Mouse (Mus musculus) G1E (cell line): ENCODE measurements around the gene Brd3. TPM values are rescaled to one million over a fixed set of nuclear protein-coding genes. Genes with fewer than 3 reads are reported as not detected.

ENCODE experiments used
- ATAC-seq: 2 replicates; pipeline ENCODE4 v1.8.0; 2016; ENCODE audit warnings: mild to moderate bottlenecking; ENCODE audit not compliant: insufficient number of reproducible peaks, poor library complexity, low FRiP score, severe bottlenecking; ENCODE audit errors: extremely low read depth
- DNase-seq: peaks from one replicate; pipeline ENCODE4 v3.0.0; 2012; ENCODE audit warnings: low spot score
- H3K27me3 ChIP-seq: 2 replicates; pipeline ENCODE4 v1.6.1; 2012; ENCODE audit warnings: mild to moderate bottlenecking, low read length, inconsistent platforms; ENCODE audit not compliant: insufficient read depth
- H3K36me3 ChIP-seq: replicated peaks from 2 replicates; pipeline ENCODE3; 2012; ENCODE audit warnings: mild to moderate bottlenecking, inconsistent platforms
- H3K4me1 ChIP-seq: 2 replicates; pipeline ENCODE4 v1.6.1; 2012; ENCODE audit warnings: low read depth, low read length, inconsistent platforms, mixed read lengths; ENCODE audit not compliant: insufficient read depth
- H3K4me3 ChIP-seq: 2 replicates; pipeline ENCODE4 v1.5.1; 2012; ENCODE audit warnings: low read depth, mild to moderate bottlenecking, inconsistent platforms, low read length, moderate library complexity, mixed read lengths
- H3K9me3 ChIP-seq: replicated peaks from 2 replicates; pipeline ENCODE4 v1.6.1; 2012; ENCODE audit warnings: inconsistent platforms
- CTCF ChIP-seq: IDR thresholded peaks from 2 replicates; pipeline ENCODE4 v1.5.1; 2012; ENCODE audit warnings: low read depth, low read length, inconsistent platforms, mixed read lengths
- GATA1 ChIP-seq: IDR thresholded peaks from 2 replicates; pipeline ENCODE4 v1.6.1; 2012; ENCODE audit warnings: borderline replicate concordance, low read length, inconsistent platforms, mixed read lengths
- GATA2 ChIP-seq: IDR thresholded peaks from 2 replicates; pipeline ENCODE4 v1.6.1; 2012; ENCODE audit warnings: low read depth, low read length, inconsistent platforms, borderline replicate concordance
- POLR2AphosphoS5 ChIP-seq: IDR thresholded peaks from 2 replicates; pipeline ENCODE4 v1.6.1; 2012; ENCODE audit warnings: low read depth, low read length, inconsistent platforms; ENCODE audit not compliant: insufficient replicate concordance
- TAL1 ChIP-seq: conservative IDR thresholded peaks from 2 replicates; pipeline ENCODE4 v1.6.1; 2012; ENCODE audit warnings: low read depth, low read length, inconsistent platforms, mixed read lengths
- polyA plus RNA-seq: library from polyadenylated mRNA; stranded (reverse); fragments of >175 nt; gene quantifications from 2 replicates; pipeline ENCODE4 v1.2.3, GENCODE M21; 2012
- total RNA-seq, 2 experiments: library from RNA; stranded (forward) in 1 of 2; stranded (reverse) in 1 of 2; fragments of 200-1000 nt in 1 of 2; fragments of >200 nt in 1 of 2; fragmentation: Nextera tagmentation in 1 of 2; gene quantifications; 2 replicates each; pipeline ENCODE4 v1.2.3; 2014 to 2017

Gene Brd3
- total and polyA plus RNA-seq, 3 experiments: 17.5 to 124 (median 75.2) TPM

DNA sequence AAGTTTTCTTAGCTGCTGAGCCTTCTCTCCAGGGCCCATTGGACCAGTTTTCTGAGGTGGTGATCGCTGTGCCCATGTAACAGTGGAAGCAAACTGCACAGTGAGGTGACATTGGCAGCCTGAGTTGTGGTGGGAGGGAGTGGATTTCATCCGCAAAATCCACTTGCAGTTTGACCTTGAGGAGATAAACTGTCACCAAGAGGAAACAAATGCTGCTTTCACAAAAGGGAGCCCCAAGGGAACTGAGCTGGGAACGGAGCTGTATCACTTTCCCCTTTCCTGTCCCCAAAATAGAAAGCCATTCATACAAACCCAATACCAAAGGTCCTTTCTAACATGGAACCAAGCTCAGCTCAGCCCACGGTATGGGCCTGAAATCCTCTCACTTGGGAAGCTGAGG is 27.6 kb downstream of the Brd3 start:
- Histone ChIP-seq H3K27me3 (no peaks in the 10 kb centered on the region), H3K9me3 (no peaks in the 10 kb centered on the region), H3K36me3 (no peaks in the 10 kb centered on the region), H3K4me3 (no peak overlapping the region), H3K4me1 (peaks cover 38% of the 10 kb centered on the region)
- no peak for ATAC-seq
- DNase-seq: no peak
- no peak for TF ChIP-seq POLR2AphosphoS5
- no peak for TF ChIP-seq GATA1
- no peak for TF ChIP-seq CTCF
- no peak for TF ChIP-seq TAL1
- TF ChIP-seq GATA2: no peak

DNA sequence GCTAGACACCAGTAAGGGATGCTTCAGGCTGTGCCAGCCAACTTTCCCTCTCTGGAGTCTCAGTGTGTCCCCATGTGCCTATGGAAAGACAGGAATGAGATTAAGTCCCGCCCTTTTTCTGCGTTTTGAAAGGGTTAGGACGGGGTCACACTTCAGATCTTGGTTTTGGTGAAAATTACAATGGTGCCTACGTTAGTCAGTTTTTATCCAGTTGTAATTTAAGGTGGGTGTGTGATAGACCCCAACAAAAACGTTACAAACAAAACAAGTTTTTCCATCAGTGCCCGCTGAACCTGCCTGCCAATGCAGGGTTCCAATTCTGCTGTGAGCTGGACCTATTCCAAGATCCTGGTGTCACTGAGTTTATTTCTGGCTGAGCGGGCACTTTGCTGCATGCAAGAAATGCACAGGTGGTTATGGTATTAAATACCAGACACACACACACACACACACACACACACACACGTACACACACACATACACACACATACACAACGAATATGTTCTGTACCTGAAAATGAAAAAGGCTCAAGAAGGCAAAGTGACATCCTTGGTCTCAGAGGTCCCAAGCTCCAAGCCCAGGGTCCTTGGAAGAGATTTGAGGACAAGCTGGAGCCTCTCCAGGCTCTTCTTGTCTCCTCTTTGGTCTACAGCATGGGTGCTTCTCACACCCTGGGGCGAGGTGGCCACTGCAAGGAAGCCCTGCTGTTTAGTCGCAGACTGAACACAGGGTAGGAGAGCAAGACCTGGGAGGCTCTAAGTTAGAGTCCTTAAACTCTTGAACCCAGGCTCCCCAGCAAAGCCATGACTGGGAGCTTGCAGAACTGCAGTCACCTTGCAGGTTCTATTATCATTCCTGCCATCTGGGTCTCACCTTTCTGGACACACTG is 30.9 kb downstream of the Brd3 start:
- Histone ChIP-seq H3K9me3 (no peaks in the 10 kb centered on the region), H3K36me3 (peaks cover 23% of the 10 kb centered on the region), H3K4me1 (peaks cover 47% of the 10 kb centered on the region), H3K27me3 (no peaks in the 10 kb centered on the region), H3K4me3 (peak overlapping the region; percentile 92)
- DNase-seq (no peak), ATAC-seq (no peak)
- TF ChIP-seq POLR2AphosphoS5: no peak
- TF ChIP-seq GATA2: no peak
- TF ChIP-seq CTCF: no peak
- TF ChIP-seq TAL1: no peak
- TF ChIP-seq GATA1: no peak

DNA sequence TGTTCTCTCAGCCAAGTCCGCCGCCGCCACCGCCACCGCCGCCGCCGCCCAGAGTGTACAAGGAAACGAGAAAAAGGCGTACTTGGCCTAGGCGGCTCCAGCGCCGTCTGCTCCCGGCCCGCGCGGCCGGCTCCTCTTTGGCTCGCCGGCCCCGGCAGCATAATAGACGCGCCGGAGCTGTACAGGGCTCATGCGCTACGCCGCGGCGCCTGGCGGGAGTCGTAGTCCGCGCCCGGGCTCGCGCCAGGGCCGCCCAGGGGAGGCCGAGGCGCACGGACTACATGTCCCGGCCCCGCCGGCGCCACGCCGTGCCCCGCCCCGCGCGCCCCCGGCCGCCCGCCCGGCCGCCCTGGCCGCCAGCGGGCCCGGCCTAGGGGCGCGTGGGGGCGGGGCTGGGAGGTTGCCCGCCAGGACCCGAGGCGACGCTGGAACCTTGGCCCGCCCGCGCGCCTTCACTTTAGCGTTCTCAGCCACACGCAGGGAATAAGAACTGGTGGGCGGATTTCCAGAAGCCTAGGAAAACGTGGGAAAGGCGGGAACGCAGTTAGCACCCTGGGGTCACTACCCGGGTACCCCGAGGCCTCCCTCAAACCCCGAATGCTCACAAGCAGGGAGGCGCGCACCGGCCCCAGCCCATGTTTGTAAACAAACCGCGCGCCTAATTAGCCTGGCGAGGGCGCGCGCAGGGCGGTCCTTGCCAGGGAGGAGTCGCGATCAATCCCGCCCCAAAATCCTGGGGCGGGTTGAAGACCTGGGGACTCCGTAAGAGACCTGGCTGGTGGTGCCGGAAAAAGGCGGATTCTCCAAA is 31.8 kb downstream of the Brd3 start:
- H3K4me1 ChIP-seq: peaks cover 52% of the 10 kb centered on the region
- peaks cover 32% of the 10 kb centered on the region for H3K36me3 ChIP-seq
- no peaks in the 10 kb centered on the region for H3K9me3 ChIP-seq
- H3K27me3 ChIP-seq: no peaks in the 10 kb centered on the region
- peak; percentile 56; the same call in 1 of the 2 replicates for ATAC-seq
- H3K4me3 ChIP-seq: peak overlapping the region; percentile 92
- TF ChIP-seq GATA2 (no peak), CTCF (no peak), TAL1 (no peak), GATA1 (no peak), POLR2AphosphoS5 (no peak)
- peak; percentile 93 for DNase-seq

DNA sequence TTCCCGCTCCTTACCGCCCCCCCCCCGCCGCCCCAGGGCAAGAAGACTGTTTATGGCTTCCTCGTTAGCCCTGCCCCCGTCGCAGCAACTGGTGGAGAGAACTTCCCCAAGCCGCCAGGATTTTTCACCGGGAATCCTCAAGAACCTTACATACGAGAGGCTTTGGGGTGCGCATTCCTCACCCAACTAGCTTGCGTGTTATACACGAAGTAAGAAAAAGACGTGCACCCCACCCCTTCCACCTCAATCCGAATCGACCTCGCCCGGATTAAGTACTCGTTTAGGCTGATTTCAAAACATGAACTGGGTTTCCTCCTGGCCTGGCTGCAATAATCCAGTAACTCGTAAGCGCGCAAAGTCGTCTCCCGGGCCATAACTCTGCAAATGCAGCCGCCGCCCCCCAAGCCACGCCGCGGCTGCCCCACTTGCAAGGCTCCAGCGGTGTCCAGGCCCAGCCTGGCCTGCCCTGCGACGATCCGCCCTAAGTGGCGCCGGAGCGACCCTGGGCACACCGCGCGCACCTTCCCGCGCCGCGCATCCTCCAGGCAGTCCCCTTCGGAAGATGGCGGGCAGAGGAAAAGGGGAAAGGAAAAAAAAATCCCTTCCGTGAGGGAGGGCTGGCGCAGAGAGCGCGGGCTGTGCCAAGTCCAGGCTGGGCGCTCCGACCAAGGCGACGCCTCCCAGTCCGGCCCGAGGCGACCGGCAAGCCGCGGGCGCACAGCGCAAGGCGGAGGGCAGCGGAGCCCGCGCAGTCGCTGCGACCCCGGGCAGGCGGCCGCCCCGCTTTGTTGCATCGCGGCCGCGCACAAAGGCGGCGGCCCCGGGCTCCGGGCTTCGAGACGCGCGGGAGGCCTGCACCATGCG is 32.6 kb downstream of the Brd3 start:
- ATAC-seq: no peak
- Histone ChIP-seq H3K4me3 (peak overlapping the region; percentile 92), H3K9me3 (no peaks in the 10 kb centered on the region), H3K36me3 (peaks cover 40% of the 10 kb centered on the region), H3K4me1 (peaks cover 56% of the 10 kb centered on the region), H3K27me3 (no peaks in the 10 kb centered on the region)
- DNase-seq: peak; percentile 44
- no peak for TF ChIP-seq POLR2AphosphoS5
- TF ChIP-seq GATA1: no peak
- TF ChIP-seq GATA2: no peak
- TF ChIP-seq CTCF: no peak
- TF ChIP-seq TAL1: no peak

DNA sequence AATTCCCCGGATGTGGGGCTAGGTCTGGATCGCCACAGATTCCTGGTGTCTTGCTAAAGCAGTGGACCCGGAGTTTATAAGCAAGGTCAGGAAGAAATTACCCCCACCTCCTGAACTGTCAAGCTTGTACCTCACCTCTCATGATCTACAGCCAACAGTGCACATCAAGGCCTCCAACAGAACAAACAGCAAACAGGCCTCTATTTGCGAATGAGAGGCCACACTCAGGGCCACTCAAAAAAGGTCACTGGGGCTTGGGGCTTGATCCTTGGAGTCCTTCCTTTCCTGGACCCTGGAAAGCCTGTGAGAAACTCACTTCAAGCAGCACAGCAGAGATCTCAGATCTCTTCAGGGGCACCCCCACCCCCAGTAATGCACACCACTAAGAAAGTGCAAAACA is 33.6 kb downstream of the Brd3 start:
- H3K4me3 ChIP-seq: peak overlapping the region; percentile 92
- DNase-seq (no peak), ATAC-seq (no peak)
- peaks cover 65% of the 10 kb centered on the region for H3K4me1 ChIP-seq
- H3K27me3 ChIP-seq: no peaks in the 10 kb centered on the region
- peaks cover 50% of the 10 kb centered on the region for H3K36me3 ChIP-seq
- no peaks in the 10 kb centered on the region for H3K9me3 ChIP-seq
- TF ChIP-seq POLR2AphosphoS5 (no peak), GATA1 (no peak), CTCF (no peak), GATA2 (no peak), TAL1 (no peak)
